Mouse (Mus musculus) layer of hippocampus, adult 8-10 months (tissue): ENCODE results near the gene Mptx2. TPM values are rescaled to one million over a fixed set of nuclear protein-coding genes. Genes with fewer than 3 reads are reported as not detected.
"Not testable (repeated sequence)": the region's sequence is repeated elsewhere in the genome, so short reads cannot be mapped to it uniquely, and the experiment has no call there.

ENCODE experiments used
- DNase-seq, 2 experiments: peaks; one replicate each; pipeline ENCODE4 v3.0.0; 2022; ENCODE audit warnings: low spot score in 2 of 2
- total RNA-seq, 4 experiments: library from RNA; stranded (reverse); gene quantifications; 2 replicates each; pipeline ENCODE4 v1.2.4; 2022

Mptx2 gene
- not detected for total RNA-seq

- DNase-seq: no peak
Observed at GRCm38 (mm10) chr1:173277677-173278076, at the start of gene Mptx2. Mptx2 (minus strand) TSS chr1:173277777.

DNA sequence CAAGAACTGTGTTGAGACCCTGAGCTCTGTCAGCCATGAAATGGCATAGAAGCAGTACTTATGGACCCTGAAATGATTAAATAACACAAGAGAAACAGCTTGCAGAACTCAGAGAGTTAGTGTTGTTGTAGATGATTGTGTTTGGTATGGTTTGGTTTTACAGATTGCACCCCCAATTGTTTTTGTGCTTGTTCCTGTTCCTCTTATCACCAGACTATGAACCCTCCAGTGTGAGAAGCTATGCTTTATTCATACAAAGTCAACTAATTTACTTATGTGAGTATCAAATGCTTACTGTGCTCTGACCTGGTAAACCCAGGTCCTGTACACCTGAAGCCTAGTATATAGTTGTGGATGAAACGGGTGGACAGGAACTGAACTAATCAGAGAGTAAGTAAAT lies 49.0 kb upstream of the Mptx2 start:
- DNase-seq: no peak

DNA sequence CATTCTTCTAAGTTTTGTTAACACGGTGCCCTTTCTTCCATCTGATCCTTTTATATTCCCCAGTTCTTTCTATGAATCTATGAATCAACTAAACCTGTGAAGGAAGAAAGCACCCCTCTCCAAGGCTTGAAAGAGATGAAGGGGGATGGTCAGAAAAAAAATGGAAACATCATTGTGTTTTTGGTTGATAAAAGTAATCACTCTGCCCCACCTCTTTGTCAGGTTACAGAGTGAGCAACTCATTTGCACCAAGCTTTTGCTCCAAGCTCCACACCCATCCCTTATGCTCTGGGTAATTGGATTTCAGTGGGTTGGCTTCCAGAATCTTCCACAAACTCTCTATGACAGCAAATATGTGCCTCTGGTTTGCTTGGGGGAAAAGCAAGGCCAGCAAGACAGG lies 47.8 kb upstream of the Mptx2 start:
- no peak for DNase-seq

DNA sequence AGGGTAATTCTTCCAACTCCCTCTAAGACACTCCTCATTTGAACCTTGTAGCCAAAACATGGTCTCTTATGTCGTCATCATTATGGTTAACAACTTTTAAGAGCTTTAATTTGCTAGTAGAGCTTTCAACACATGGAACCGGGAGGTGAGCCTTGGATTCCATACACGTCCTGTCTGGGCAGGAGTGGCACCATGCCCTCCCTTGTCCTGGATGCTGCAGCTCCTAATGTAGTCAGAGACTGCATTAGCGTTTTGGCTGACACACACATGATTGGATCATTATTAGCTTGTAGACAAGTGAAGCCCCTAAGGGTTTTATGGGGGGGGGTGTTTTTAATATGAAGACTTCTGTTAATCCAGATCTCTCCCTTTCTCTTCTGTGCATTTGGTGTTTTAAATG lies 47.4 kb upstream of the Mptx2 start:
- no peak for DNase-seq

GRCm38 (mm10) chr1:173323839-173324585 lies 46.4 kb upstream of the Mptx2 start:
- DNase-seq: no peak

DNA sequence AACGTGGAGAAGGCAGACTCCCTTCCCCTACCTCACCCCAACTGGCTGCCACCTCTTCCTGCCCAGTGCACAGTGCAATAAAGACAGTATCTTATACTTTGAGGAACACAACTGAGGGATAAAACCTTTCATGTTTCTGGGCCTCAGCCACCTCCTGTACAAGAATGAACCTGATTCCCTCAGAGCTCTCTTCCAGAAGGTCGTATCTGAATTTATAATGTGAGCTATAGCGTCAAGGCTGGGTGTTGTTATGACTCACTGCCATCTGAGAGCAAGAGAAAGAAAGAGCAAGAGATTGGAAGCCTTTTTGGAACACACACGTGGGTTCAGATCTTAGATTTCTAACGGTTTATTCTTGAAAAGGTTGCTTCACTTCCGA lies 44.7 kb upstream of the Mptx2 start:
- DNase-seq: no peak

GRCm38 (mm10) chr1:173321593-173322248 lies 44.1 kb upstream of the Mptx2 start:
- no peak for DNase-seq

- no peak for DNase-seq
Observed at GRCm38 (mm10) chr1:173317925-173318477, 40.4 kb upstream of the Mptx2 start.

DNA sequence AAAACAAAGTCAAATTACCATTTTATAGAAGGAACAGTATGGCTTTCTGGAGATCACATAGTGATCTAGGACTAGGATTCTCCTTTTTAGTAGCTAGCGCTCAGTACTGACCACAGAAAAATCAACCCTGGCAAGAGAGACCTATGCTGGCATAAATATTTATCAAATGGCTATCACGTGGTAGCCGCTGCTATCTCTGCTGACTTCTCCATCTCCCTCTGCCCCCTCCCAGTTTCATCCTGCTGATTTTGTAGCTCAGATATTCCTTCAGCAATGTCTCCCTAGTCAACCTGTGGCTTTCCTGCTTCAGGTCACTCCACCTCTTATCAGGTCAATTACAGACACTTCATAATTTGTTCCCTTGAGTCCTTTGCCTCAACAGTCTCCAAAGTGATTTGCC lies 38.1 kb upstream of the Mptx2 start:
- DNase-seq: no peak

- DNase-seq: not testable (repeated sequence)
Observed at GRCm38 (mm10) chr1:173313535-173314050, 36.0 kb upstream of the Mptx2 start.

DNA sequence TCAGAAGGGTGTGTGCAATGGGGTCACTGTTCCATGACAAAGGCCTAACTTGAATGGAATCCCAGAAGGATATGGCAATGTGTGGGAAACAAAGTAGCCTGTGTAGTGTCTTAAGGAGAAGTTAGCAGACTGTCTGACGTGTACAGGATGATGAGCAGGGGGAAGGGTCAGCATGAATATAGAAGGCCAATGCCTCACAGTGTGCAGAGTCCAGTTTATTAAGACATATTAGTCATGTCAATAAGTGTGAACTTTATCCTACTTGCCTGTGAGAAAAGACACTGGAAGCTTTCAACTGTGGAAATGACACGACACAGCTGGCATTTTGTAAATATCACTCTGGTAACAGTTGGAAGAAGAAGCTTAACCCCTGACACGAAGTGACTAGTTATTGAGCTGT lies 25.2 kb upstream of the Mptx2 start:
- not testable (repeated sequence) for DNase-seq

GRCm38 (mm10) chr1:173265701-173266100 lies 11.9 kb downstream of the Mptx2 start, which contains the start of gene Olfr418:
Olfr418 (plus strand) TSS chr1:173266001.
- no peak for DNase-seq

DNA sequence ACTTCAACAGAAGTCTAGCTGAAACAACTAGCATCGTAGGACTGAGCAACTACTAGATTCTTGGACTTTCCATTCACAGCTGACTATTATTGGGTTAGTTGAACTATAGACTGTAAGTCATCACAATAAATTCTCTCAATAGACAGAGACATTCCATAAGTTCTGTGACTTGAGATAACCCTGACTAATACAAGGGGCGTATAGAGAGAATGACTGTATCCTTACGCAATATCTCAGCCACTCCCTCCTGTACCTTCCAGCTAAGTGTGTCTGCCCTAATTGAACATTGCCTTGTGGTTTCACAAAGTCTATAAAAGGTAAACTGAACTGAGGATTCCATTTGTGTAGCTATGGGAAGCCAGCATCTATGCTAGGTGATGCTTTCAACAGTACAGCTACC lies 27.7 kb downstream of the Mptx2 start:
- no peak for DNase-seq

- not testable (repeated sequence) for DNase-seq
Observed at GRCm38 (mm10) chr1:173237004-173237403, 40.6 kb downstream of the Mptx2 start.

- no peak for DNase-seq
Observed at GRCm38 (mm10) chr1:173227081-173227480, 50.5 kb downstream of the Mptx2 start, which contains the start of gene Fcer1a. Fcer1a (minus strand) TSS chr1:173227214.

Other genes with a start within 250 kb of the Mptx2 start
- gene Olfr1408, start 140.4 kb downstream of the Mptx2 start, total RNA-seq: not detected
- not detected for gene Olfr1406, start 87.1 kb downstream of the Mptx2 start, total RNA-seq
- not detected for gene Olfr218, start 80.0 kb downstream of the Mptx2 start, total RNA-seq
- not detected for gene Olfr1404, start 65.4 kb downstream of the Mptx2 start, total RNA-seq
- gene Fcer1a, start 50.6 kb downstream of the Mptx2 start, total RNA-seq: not detected
- not detected for gene Olfr418, start 11.8 kb downstream of the Mptx2 start, total RNA-seq
- gene Ackr1, start 56.0 kb upstream of the Mptx2 start, total RNA-seq: 10 to 100 TPM; 45.2 to 66.9 (median 51.0) TPM
- gene Aim2, start 73.1 kb upstream of the Mptx2 start, total RNA-seq: 10 to 100 TPM in 1 of 4 experiments, 1 to 10 TPM in 3; 1.8 to 12.4 (median 5.1) TPM
- gene Cadm3, start 89.9 kb upstream of the Mptx2 start, total RNA-seq: 100 to 1,000 TPM; 350 to 406 (median 381) TPM
- under 1 TPM in 2 of 4 experiments, not detected in 2; 0.16 to 0.32 TPM for gene Ifi206, start 213.3 kb upstream of the Mptx2 start, total RNA-seq